Mouse (Mus musculus): ENCODE results near the gene St8sia1.

Gene St8sia1

GRCm38 (mm10) chr6:142908412-142908811 is 55.8 kb downstream of the St8sia1 start:
- DNase-seq: no peak

DNA sequence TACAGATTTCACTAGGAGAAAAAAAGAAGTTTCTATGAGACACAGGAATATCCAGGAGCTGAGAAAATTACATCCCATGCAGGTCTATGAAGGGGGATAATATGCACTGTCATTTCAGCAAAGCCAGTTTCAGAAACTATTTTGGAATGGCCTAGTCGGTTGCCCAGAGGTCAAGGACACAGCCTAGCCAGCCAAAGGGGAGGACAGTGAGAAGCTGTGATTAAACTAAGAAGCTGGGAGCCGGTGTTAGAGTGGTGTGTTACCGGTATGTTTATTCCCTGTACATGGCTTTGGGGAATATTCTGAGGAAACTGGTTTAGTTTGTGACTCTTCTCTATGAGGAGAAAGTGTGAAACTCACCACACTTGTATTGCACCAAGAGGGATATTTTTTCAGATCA is 68.9 kb downstream of the St8sia1 start:
- no peak for DNase-seq

DNA sequence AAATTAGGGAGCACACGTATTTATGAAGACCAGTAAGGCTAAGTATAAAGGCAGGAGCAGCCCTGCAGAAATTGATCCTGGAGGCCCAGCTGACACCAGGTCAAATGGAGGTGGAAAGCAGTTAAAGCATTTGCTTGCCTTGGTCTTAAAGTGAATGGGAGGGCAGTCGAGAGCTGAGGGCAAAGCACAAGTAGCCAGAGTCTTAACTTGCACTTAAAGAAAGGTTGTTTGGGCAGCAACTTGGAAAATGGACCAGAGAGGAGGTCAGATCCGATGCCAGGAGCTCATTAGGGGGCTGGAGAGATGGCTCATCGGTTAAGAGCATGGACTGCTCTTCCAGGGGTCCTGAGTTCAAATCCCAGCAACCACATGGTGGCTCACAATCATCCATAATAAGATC is 70.5 kb downstream of the St8sia1 start:
- no peak for DNase-seq

DNA sequence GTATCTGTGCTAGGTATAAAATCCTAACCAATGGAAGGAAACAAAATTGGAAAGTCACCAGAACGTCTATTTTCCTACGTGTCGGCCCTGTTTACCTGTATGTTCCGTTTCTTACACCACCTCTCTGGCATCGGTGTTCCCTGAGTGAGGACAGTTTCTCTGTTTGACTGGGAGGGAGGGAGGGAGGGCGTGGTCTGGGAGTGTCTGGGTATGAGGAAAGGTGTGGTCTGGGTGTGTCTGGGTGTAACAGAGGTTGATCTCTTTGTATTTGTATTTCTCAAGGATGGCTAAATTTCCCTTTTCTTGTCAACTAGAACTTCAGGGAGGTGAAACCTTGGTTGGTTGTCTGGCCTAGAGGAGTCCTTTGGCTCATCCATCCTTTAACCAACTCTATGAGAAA is 73.9 kb downstream of the St8sia1 start:
- no peak for DNase-seq

DNA sequence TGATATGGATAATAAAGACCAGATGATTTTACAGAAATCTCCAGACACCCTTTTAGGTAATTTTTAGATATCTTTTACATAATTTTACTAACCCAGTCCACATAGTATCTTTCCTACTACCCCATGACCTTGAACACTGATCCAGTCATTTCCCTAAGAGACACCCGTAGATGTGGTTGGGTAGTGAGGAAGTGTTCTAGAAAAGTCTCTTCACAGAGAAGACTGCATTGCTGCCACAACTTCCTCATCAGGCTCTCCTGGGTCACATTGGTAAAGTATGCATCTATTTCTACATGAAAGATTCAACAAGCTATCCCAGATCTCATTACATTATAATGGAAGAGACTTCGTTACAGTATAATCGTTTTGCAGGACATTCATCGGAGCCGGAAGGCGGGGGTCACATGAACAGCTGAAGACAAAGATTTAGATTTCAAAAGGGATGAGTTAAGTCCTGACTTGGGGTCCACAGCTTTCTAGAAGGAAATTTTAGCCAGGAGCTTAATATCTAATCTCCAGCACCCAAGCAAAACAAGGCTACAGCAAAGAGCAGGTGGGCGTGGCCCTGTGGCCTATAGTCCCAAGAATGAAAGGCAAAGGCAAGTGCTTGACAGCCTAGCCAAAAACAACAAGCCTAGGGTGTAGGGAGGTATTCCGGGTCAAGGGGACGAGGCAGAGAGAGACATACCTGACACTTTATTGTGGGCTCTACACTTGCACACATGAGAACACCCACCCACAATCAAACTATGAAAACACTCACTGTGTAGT is 75.1 kb downstream of the St8sia1 start:
- no peak for DNase-seq

- DNase-seq: no peak
Measured at GRCm38 (mm10) chr6:142888346-142888745, 75.9 kb downstream of the St8sia1 start.

- no peak for DNase-seq
Measured at GRCm38 (mm10) chr6:142887375-142887774, 76.9 kb downstream of the St8sia1 start.

- no peak for DNase-seq
Measured at GRCm38 (mm10) chr6:142885364-142886154, 78.7 kb downstream of the St8sia1 start.

- DNase-seq: no peak
Measured at GRCm38 (mm10) chr6:142884128-142884527, 80.1 kb downstream of the St8sia1 start.

DNA sequence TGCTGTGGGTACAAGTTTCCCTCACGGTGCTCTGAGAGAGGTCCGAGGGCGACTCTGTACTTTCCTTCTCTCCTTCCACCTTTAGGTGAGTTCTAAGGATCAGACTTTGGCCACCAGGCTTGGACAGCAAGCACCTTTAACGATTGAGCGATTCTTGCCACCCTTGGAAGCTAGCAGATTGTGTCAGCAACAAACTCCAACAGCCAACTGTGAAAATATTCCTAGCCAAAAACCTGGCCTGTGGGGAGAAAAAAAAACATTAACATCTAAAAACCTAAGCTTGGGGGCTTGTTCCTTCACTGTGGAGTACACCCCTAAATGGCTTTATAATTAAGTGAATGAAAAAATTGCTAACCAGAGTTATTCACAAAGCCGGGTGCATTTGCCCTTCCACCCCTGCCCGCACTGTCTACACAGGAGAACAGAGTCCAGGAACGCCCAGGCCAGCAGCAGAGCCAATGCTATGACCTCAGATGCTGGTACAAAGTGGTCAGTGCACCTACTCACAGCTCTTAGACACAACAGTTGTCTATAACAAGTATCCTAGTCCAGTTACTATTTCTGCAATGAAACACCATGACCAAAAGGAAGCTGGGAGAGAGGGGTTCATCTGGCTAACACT is 83.3 kb downstream of the St8sia1 start:
- peak in 1 of 2 experiments; percentile 31 for DNase-seq

- DNase-seq: peak; percentile 40 to 47
Measured at GRCm38 (mm10) chr6:142878744-142879701, 85.2 kb downstream of the St8sia1 start.

DNA sequence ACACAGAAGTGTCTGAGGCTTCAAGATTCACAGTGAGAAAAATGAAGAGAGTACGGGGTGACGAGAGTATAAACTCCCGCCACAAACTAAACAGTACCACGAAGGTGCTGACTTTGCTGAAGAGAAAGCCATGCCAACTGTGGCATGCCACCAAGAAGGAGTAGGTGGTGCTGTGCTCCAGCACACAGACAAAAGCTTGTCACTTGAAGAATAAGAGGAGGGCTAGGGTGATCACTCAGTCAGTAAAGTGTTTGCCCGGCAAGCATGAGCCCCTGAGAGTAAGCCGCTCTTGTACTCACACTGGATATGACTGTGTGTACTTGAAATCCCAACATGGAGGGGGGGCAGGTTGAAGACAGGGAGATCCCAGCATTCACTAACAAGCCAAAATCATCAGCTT is 87.0 kb downstream of the St8sia1 start:
- no peak for DNase-seq

DNA sequence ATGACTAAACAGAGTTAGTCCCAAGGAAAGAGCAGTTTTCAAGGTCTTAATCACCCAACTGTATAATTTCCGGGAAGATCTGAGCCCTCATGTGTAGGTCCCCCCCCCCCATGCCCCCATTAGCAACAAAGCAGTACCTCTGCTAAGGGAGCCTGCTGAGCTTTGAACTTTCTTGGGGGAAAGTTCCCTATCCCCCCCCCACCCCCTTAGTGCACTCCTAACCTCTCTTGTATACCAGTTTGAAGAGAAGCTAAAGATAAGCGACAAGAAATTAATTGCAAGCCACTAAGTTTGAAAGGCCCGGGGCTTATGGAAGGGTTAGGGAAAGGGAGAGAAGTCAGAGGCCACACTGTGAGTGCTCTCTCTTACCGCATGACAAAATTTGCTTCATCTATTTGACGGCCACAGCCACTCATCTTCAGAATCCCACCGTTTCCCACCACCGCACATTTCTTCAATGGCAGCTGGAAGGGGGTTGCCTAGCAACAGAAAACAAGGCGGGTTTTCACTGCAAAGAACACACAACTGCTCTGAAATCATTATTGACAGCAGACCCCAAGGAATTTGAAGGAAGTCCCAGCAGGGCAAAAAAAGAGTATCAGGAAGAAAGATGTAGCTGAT is 87.9 kb downstream of the St8sia1 start:
- no peak for DNase-seq

DNA sequence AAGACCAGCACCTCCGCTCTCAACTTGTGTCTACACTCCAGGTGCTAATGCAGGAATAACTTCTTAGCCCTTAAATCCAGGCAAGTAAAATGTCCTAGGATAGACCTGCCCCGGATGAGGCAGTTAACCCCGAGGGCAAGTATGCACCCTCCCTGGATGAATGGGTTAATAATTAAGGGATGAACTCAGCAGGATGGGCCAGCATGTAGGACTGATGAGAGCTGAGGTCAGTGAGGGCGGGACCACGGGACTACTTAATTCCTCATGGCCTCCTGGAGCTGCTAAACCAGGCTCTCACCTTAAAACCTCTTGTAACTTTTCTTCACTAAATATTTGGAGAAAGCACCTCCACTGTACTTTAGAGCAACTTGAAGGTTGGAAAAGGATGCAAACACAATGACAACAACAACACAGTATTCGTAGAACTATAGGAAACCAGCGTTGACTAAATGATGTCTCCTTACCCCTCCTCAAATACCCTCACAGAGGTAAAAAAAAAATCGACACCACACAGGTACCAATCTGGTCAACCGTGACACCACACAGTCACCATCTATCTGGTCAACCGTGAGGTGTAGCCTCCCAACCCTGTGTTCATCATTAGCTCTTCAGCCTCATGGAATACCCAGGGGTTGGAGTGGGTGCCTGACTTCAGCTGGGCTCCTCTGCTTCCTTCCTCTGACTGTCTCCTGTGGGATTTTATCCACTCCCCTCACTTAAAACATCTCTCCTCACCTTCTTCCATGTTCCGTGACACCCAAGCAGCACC is 90.3 kb downstream of the St8sia1 start:
- no peak for DNase-seq

GRCm38 (mm10) chr6:142869715-142870422 is 94.4 kb downstream of the St8sia1 start:
- DNase-seq: no peak

GRCm38 (mm10) chr6:142867471-142868055 is 96.7 kb downstream of the St8sia1 start:
- DNase-seq: peak; percentile 42 to 61

DNA sequence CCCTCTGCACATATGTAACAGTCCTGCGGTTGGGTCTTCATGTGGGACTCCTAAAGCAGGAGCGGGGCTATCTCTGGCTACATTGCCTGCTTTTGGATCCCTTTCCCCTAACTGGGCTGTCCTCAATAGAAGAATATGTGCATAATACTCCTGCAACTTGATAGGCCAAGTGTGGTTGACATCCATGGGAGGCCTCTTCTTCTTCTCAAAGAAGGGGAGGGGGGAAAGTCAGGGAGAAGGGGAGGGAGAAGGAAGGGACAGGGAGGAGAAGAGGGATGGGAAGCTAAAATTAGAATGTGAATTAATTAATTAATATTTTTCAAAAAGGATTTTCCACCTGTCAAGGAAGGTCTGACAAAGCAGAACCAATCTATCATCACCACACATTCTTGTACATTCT is 97.2 kb downstream of the St8sia1 start:
- no peak for DNase-seq

GRCm38 (mm10) chr6:142865199-142865598 is 99.1 kb downstream of the St8sia1 start:
- no peak for DNase-seq

DNA sequence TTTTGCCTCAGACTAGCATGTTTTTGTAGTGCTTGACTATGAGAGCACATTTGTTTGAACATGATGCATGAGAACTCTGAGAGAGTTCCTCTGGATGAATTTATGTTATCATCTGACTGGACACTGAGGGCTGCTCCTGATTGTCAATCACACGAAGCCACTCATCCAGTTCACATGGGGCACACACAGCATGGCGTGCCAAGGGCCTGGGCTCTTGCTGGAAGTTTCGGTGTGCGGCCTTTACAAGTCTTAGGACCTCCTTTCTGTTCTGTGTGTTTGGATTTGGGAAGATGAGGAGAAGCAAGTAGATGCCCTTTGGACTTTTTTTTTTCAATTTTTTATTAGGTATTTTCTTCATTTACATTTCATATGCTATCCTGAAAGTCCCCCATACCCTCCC is 100.4 kb downstream of the St8sia1 start:
- DNase-seq: no peak

DNA sequence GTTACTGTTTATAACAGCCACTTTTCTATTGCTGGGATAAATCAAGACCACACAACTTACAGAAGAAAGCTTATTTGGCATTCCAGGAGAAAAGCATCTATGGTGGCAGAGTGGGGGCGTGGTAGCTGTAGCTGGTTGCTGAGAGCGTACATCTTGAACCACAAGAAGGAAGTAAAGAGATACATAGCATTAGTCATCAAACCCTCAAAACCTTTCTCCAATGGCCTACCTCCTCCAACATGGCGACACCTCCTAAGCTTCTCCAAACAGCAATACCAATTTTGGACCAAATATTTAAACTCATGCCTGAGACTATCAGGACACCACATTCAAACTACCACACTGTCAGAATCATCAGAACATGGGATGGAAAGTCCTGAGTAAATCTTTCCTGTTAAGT is 102.0 kb downstream of the St8sia1 start:
- DNase-seq: no peak

Measured in cerebellum, adult 18-20 months (tissue).